In the genomic region with DNA sequence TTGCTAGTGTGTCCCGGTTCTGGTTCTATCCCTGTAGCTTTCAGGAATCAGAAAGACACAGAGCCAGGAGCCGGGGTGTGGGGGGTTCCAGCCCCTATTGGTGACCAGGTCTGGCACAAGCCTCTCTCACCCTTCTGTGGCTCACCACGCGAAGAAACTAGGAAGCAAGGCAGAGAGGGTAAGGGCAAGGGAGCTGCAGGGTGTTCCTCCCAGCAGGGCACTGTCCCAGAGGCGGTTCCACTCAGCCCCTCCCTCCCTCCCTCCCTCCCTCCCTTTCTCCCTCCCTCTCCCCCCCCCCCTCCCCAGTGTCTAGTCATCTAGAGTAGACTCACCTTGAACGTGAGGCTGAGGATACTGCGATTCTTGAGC, we compare ENCODE assay signal across 8 mouse cellular contexts. TPM values are rescaled to one million over a fixed set of nuclear protein-coding genes. Genes with fewer than 3 reads are reported as not detected.
A peak's percentile ranks its signal among the peaks of the same experiment; 100 is the strongest.
DNase-seq lines count a peak whose midpoint lies in the region; ATAC-seq lines count a peak whose summit lies in the region.

No protein-coding gene starts in this region.

- H3K4me1 ChIP-seq in embryonic facial prominence, embryonic 10.5 days: peaks cover 13% of the 10 kb centered on the region
- no peaks in the 10 kb centered on the region for H3K4me1 ChIP-seq in hindbrain, embryonic 16.5 days (ENCODE audit: control insufficient read depth, insufficient read depth, low read depth, low read length)
- peaks cover 6% of the 10 kb centered on the region; the same call in 1 of the 2 replicates for H3K4me1 ChIP-seq in stomach, embryonic 15.5 days

- H3K9ac ChIP-seq in hindbrain, embryonic 16.5 days (ENCODE audit: low read depth, low read length): no peak overlapping the region; the same call in 1 of the 2 replicates
- peak overlapping the region; percentile 6; the same call in 1 of the 2 replicates for H3K9ac ChIP-seq in stomach, embryonic 15.5 days

- DNase-seq in adrenal gland, adult (ENCODE audit: inconsistent age in 2 of 2, low spot score in 1 of 2): peak; percentile 51 to 79
- DNase-seq in adrenal gland, adult 18-20 months (ENCODE audit: low spot score in 2 of 2): no peak
- no peak for DNase-seq in embryonic facial prominence, embryonic 10.5 days (ENCODE audit: low spot score)
- peak; percentile 34 to 35 for DNase-seq in lung, postnatal 4 days
- DNase-seq in cerebellum, adult 9-10 months: no peak
- no peak for DNase-seq in left cerebral cortex, adult 9 months (ENCODE audit: low spot score in 2 of 2)

- peak overlapping the region; percentile 75 for H3K27ac ChIP-seq in embryonic facial prominence, embryonic 10.5 days (replicated peaks)
- no peak overlapping the region for H3K27ac ChIP-seq in hindbrain, embryonic 16.5 days (ENCODE audit: low read depth, low read length)
- 0 out of 2 replicates have a peak overlapping the region, but pooled peaks have one; percentile 35 for H3K27ac ChIP-seq in stomach, embryonic 15.5 days

- peak overlapping the region; percentile 48 for H3K4me2 ChIP-seq in hindbrain, embryonic 16.5 days (ENCODE audit: low read length)
- H3K4me2 ChIP-seq in stomach, embryonic 15.5 days: peak overlapping the region; percentile 67

- H3K4me3 ChIP-seq in embryonic facial prominence, embryonic 10.5 days: peak overlapping the region; percentile 52
- no peak overlapping the region for H3K4me3 ChIP-seq in hindbrain, embryonic 16.5 days (ENCODE audit: low read length)
- peak overlapping the region; percentile 39 for H3K4me3 ChIP-seq in stomach, embryonic 15.5 days (replicated peaks)

- no peak for ATAC-seq in hindbrain, embryonic 16.5 days
- ATAC-seq in stomach, embryonic 15.5 days (ENCODE audit: insufficient read depth, low FRiP score, low read depth): peak; percentile 72

- H3K9me3 ChIP-seq in embryonic facial prominence, embryonic 10.5 days: no peaks in the 10 kb centered on the region
- no peaks in the 10 kb centered on the region for H3K9me3 ChIP-seq in hindbrain, embryonic 16.5 days (ENCODE audit: control insufficient read depth, low read length)
- H3K9me3 ChIP-seq in stomach, embryonic 15.5 days: no peaks in the 10 kb centered on the region

- H3K36me3 ChIP-seq in embryonic facial prominence, embryonic 10.5 days (replicated peaks): no peaks in the 10 kb centered on the region
- no peaks in the 10 kb centered on the region for H3K36me3 ChIP-seq in hindbrain, embryonic 16.5 days (ENCODE audit: control insufficient read depth, insufficient read depth, low read length)
- H3K36me3 ChIP-seq in stomach, embryonic 15.5 days: no peaks in the 10 kb centered on the region

- WGBS in embryonic facial prominence, embryonic 10.5 days: 4% methylated on average over 7 of the region's 7 CpGs
- WGBS in hindbrain, embryonic 16.5 days: 0% methylated on average over 6 of the region's 7 CpGs
- WGBS in stomach, embryonic 15.5 days: 2% methylated on average over 6 of the region's 7 CpGs

- H3K27me3 ChIP-seq in embryonic facial prominence, embryonic 10.5 days (replicated peaks; ENCODE audit: low read depth, poor library complexity, severe bottlenecking): peaks cover 33% of the 10 kb centered on the region
- H3K27me3 ChIP-seq in hindbrain, embryonic 16.5 days (replicated peaks; ENCODE audit: control insufficient read depth, insufficient read depth, low read length): no peaks in the 10 kb centered on the region
- H3K27me3 ChIP-seq in stomach, embryonic 15.5 days (replicated peaks): no peaks in the 10 kb centered on the region

RNA-seq across cellular contexts. Expression of a gene that starts 8.4 kb away (rescaled TPM):
- total RNA-seq in adrenal gland, adult 18-20 months (2021): 1 to 10 TPM; 4.7 to 5.0 TPM
- polyA plus RNA-seq in embryonic facial prominence, embryonic 10.5 days (2016; fragmentation: Nextera tagmentation; extraction: Ambion mirVana): 0.59 and 0.64 TPM in 2 replicates
- polyA plus RNA-seq in hindbrain, embryonic 16.5 days (2015; fragmentation: Nextera tagmentation; extraction: Ambion mirVana): 0.85 and 1.2 TPM in 2 replicates
- 5.2 and 5.3 TPM in 2 replicates for polyA plus RNA-seq in stomach, embryonic 15.5 days (2015; fragmentation: Nextera tagmentation; extraction: Ambion mirVana)

RNA-seq across cellular contexts. Expression of a gene that starts 38.5 kb away (rescaled TPM):
- total RNA-seq in adrenal gland, adult 18-20 months (2021): 10 to 100 TPM; 29.9 to 35.4 TPM
- 86.7 and 88.8 TPM in 2 replicates for polyA plus RNA-seq in embryonic facial prominence, embryonic 10.5 days (2016; fragmentation: Nextera tagmentation; extraction: Ambion mirVana)
- polyA plus RNA-seq in hindbrain, embryonic 16.5 days (2015; fragmentation: Nextera tagmentation; extraction: Ambion mirVana): 73.7 and 77.1 TPM in 2 replicates
- 88.6 and 96.7 TPM in 2 replicates for polyA plus RNA-seq in stomach, embryonic 15.5 days (2015; fragmentation: Nextera tagmentation; extraction: Ambion mirVana)

Comparison
In these comparisons a context has a peak if more than half of its experiments do, and no peak if none do; other contexts are left out.
1. DNase-seq: peak in adrenal gland, adult (2 of 2) and lung, postnatal 4 days (2 of 2); none in adrenal gland, adult 18-20 months (0 of 2), embryonic facial prominence, embryonic 10.5 days (single experiment), cerebellum, adult 9-10 months (single experiment) and left cerebral cortex, adult 9 months (0 of 2).